Mouse (Mus musculus) intestine, postnatal 0 days (tissue): ENCODE results near the gene Fam133b. TPM values are rescaled to one million over a fixed set of nuclear protein-coding genes. Genes with fewer than 3 reads are reported as not detected.
A peak's percentile ranks its signal among the peaks of the same experiment; 100 is the strongest.
"Not testable (repeated sequence)": the region's sequence is repeated elsewhere in the genome, so short reads cannot be mapped to it uniquely, and the experiment has no call there.

Experiments
- ATAC-seq: fragments of 200-750 bp; cut with Nextera tagmentation; 2 replicates; pipeline ENCODE4 v1.8.0; 2017; ENCODE audit warnings: mild to moderate bottlenecking, moderate TSS enrichment, moderate library complexity
- H3K27ac ChIP-seq: fragments of 300-500 bp; sonication (generic); 2 replicates; pipeline ENCODE4 v1.5.1; 2014; ENCODE audit warnings: mild to moderate bottlenecking, low read depth, low read length, moderate library complexity
- H3K27me3 ChIP-seq: fragments of 300-500 bp; sonication (generic); replicated peaks from 2 replicates; pipeline ENCODE4 v1.6.1; 2014; ENCODE audit warnings: low read length, mixed read lengths; ENCODE audit not compliant: control insufficient read depth, insufficient read depth
- H3K36me3 ChIP-seq: fragments of 300-500 bp; sonication (generic); 2 replicates; pipeline ENCODE4 v1.6.1; 2014; ENCODE audit warnings: mild to moderate bottlenecking, moderate library complexity; ENCODE audit not compliant: control insufficient read depth, insufficient read depth
- H3K4me1 ChIP-seq: fragments of 300-500 bp; sonication (generic); replicated peaks from 2 replicates; pipeline ENCODE4 v1.6.1; 2014; ENCODE audit warnings: antibody characterized with exemption, low read length, mixed read lengths; ENCODE audit not compliant: control insufficient read depth, insufficient read depth
- H3K4me2 ChIP-seq: fragments of 300-500 bp; sonication (generic); replicated peaks from 2 replicates; pipeline ENCODE4 v1.6.1; 2014; ENCODE audit warnings: low read depth, mild to moderate bottlenecking, moderate library complexity
- H3K4me3 ChIP-seq: fragments of 300-500 bp; sonication (generic); 2 replicates; pipeline ENCODE4 v1.5.1; 2014; ENCODE audit warnings: low read depth, low read length
- H3K9ac ChIP-seq: fragments of 300-500 bp; sonication (generic); 2 replicates; pipeline ENCODE4 v1.6.1; 2014; ENCODE audit warnings: mild to moderate bottlenecking, low read depth, low read length
- H3K9me3 ChIP-seq: fragments of 300-500 bp; sonication (generic); 2 replicates; pipeline ENCODE4 v1.6.1; 2016; ENCODE audit warnings: mixed run types; ENCODE audit not compliant: control insufficient read depth
- CTCF ChIP-seq: sonication (generic); IDR thresholded peaks from 2 replicates; pipeline ENCODE4 v1.5.1; 2016; ENCODE audit warnings: low read depth, mild to moderate bottlenecking, control low read depth, antibody characterized with exemption, moderate library complexity
- WGBS: fragments of 180-500 bp; shearing (Covaris S2); extraction: QIAGEN DNeasy Blood & Tissue Kit; methylation state at CpG from one replicate; pipeline ENCODE4 v1.1.7; 2014; 5-methylcytosine and 5-hydroxymethylcytosine counted together
- polyA plus RNA-seq: library from polyadenylated mRNA; unstranded; fragments of >200 nt; fragmentation: Nextera tagmentation; extraction: Ambion mirVana; gene quantifications from 2 replicates; pipeline ENCODE4 v1.2.1, GENCODE M21; 2015

Fam133b gene
- polyA plus RNA-seq, 1 experiment from 2014 or later: 14.9 TPM

DNA sequence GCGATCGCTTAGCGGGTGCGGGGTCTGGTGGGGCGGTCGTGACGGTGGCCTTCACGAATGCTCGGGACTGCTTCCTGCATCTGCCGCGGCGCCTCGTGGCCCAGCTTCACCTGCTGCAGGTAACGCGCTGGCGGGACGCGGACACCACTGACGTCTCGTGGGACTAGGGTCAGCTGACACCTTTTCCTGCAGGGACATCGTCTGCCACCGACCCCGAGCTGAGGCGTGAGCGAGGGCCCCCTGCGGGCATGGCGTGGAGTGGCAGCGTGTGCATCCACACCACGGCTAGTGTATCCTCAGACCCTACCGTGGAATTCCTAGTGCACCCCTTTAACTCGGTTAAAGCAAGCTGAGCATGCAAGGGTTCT, 52.8 kb downstream of the Fam133b start, which contains the start of gene Rbm48:
TSS of gene Rbm48 (minus strand) at position 187 of the 368 bp plus-strand sequence.
- Histone ChIP-seq H3K9me3 (no peaks in the 10 kb centered on the region), H3K27me3 (no peaks in the 10 kb centered on the region), H3K36me3 (peaks cover 3% of the 10 kb centered on the region; the same call in 1 of the 2 replicates), H3K4me3 (peak within 1 kb of the TSS; percentile 89), H3K9ac (peak within 1 kb of the TSS; percentile 70), H3K27ac (peak within 1 kb of the TSS; percentile 81), H3K4me1 (peaks cover 8% of the 10 kb centered on the region), H3K4me2 (peak within 1 kb of the TSS; percentile 94)
- peak; percentile 83 for TF ChIP-seq CTCF
- peak; percentile 82 for ATAC-seq
- under 1% methylated on average over 31 of the region's 31 CpGs for WGBS

DNA sequence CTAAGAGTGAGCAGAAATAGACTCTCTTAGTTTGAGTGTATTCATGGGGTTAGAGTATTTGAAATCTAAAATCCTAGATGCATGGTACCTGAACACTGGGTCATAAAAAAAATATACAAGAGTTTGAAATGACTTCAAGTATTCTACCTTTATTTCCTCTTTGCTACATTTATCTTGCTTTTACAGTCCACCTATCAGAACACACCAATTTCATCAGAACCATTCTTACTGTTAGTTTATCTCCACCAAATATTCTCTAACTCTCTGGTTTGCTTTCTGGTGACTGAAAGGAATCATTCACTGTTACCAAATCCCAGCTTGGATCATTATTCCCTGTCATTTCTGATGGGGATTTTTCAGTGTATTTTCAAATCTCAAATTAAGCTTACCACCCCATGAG, 53.5 kb downstream of the Fam133b start:
- no peak for TF ChIP-seq CTCF
- H3K4me2 ChIP-seq: peak overlapping the region; percentile 94

DNA sequence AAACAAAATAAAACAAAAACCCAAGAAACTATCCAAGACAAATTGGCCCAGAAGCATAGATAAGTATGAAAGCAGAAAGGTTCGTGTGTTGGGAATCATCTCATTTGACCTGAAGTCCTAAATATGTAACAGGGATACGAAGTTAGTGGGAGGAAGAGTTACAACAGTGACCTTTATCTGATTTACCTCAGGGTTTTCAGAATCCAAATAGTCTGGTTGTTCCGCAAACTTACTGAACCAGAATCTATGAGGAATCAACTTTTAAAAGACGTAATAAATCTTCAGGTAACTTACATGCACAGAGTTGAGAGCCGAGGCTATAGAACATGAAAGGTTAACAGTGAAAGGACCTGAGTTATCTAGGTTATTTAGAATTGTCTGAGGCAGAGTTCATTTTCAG, 55.1 kb downstream of the Fam133b start:
- no peak overlapping the region for H3K4me2 ChIP-seq
- no peak overlapping the region for H3K27ac ChIP-seq
- H3K9ac ChIP-seq: no peak overlapping the region
- WGBS: 89% methylated on average over 5 of the region's 5 CpGs
- no peaks in the 10 kb centered on the region for H3K27me3 ChIP-seq
- H3K36me3 ChIP-seq: peaks cover under 1% of the 10 kb centered on the region; the same call in 1 of the 2 replicates
- H3K9me3 ChIP-seq: no peaks in the 10 kb centered on the region
- peaks cover 8% of the 10 kb centered on the region for H3K4me1 ChIP-seq
- TF ChIP-seq CTCF: no peak
- ATAC-seq: no peak
- no peak overlapping the region for H3K4me3 ChIP-seq

More for the DNA sequence above, 53.5 kb downstream of the Fam133b start:
- Histone ChIP-seq H3K9ac (peak overlapping the region; percentile 70; the same call in 1 of the 2 replicates), H3K36me3 (no peaks in the 10 kb centered on the region), H3K27me3 (no peaks in the 10 kb centered on the region), H3K9me3 (no peaks in the 10 kb centered on the region), H3K4me3 (peak overlapping the region; percentile 89; the same call in 1 of the 2 replicates), H3K4me1 (peaks cover 8% of the 10 kb centered on the region), H3K27ac (no peak overlapping the region)
- no peak for ATAC-seq

DNA sequence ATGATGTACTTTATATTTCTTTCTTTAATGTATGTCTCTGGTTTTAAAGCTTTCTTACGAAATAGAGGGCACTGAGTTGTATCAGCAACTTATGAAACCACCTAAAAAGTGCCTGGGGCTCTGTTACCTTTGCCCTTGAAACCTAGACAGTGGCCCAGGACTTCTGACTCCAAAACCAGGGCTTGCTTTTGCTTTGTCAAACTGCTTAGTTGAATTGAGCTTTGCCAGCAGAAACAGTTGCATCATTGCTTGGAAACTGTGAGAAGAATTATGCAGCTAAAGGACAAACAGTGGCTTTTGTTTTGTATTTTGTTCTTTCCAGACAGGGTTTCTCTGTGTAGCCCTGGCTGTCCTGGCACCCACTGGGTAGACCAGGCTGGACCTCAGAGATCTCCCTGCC, 56.7 kb downstream of the Fam133b start:
- H3K4me1 ChIP-seq: peaks cover 6% of the 10 kb centered on the region
- no peak overlapping the region for H3K27ac ChIP-seq
- no peak overlapping the region for H3K4me3 ChIP-seq
- H3K4me2 ChIP-seq: no peak overlapping the region
- 97% methylated on average over 1 of the region's 1 CpGs for WGBS
- no peak overlapping the region for H3K9ac ChIP-seq
- no peaks in the 10 kb centered on the region for H3K9me3 ChIP-seq
- ATAC-seq: no peak
- H3K27me3 ChIP-seq: no peaks in the 10 kb centered on the region
- TF ChIP-seq CTCF: no peak
- peaks cover 11% of the 10 kb centered on the region for H3K36me3 ChIP-seq

DNA sequence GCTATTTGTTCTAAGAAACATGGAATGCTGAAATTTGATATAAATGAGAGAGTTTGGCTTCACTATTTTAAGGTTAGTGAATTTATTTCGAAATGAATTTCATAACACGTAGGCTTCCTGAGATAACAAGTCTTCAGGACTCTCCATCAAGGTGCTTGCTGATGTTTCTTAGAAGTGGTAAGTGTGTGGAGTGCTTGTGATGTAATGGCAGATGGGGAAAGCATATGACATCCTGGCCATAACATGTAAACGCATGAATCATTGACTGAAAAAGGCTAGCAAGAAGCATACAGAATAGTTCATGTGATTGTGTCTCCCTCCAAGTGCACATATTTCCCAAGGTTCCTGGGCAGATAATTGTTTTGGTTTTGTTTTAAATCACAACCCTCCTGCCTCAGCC, 57.2 kb downstream of the Fam133b start:
- Histone ChIP-seq H3K27me3 (no peaks in the 10 kb centered on the region), H3K4me3 (no peak overlapping the region), H3K9ac (no peak overlapping the region), H3K9me3 (no peaks in the 10 kb centered on the region), H3K4me2 (no peak overlapping the region), H3K36me3 (peaks cover 16% of the 10 kb centered on the region), H3K27ac (no peak overlapping the region), H3K4me1 (peaks cover 3% of the 10 kb centered on the region; the same call in 1 of the 2 replicates)
- no peak for TF ChIP-seq CTCF
- 88% methylated on average over 3 of the region's 3 CpGs for WGBS
- ATAC-seq: no peak

DNA sequence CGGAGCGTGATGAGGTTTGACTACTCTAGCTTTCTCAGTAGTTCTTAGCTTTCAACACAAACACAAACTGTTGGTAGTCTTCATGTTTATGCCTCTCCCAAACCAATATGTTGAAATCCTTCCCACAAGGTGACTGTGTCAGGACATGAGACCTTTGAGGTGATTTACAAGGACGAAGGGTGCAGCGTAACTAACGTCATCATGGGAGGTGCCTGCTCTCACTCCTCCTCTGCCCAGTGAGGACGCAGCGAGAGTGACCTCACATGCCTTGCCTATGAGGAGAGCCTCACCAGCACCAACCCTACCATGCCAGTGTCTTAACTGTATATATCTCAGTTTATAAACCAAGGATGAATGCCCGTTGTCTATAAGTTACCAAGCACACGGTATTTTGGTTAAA, 63.5 kb downstream of the Fam133b start:
- ATAC-seq: no peak
- Histone ChIP-seq H3K4me3 (no peak overlapping the region), H3K27me3 (no peaks in the 10 kb centered on the region), H3K9me3 (no peaks in the 10 kb centered on the region), H3K27ac (no peak overlapping the region), H3K4me1 (no peaks in the 10 kb centered on the region), H3K9ac (no peak overlapping the region), H3K36me3 (peaks cover 57% of the 10 kb centered on the region), H3K4me2 (no peak overlapping the region)
- 93% methylated on average over 9 of the region's 9 CpGs for WGBS
- TF ChIP-seq CTCF: no peak

DNA sequence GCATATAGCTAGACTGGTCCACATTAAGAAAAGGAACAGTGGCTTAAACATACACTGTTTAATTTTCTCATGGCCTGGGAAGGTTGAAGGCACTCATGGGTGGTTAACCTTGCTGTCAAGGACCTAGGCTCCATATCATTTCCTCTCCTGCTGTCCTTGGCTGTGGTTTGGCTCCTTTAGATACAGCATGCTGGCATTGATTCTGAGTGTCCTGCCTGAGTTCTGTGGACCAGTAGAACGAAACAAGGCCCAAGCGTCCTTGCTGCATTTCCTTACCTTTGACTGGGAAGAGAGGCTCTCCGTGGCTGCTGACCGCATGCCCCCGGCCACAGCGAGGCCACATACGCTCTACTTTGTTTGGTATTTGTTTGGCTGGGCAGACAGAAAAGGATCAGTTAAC, 65.6 kb downstream of the Fam133b start:
- no peak for TF ChIP-seq CTCF
- Histone ChIP-seq H3K9ac (no peak overlapping the region), H3K27me3 (no peaks in the 10 kb centered on the region), H3K36me3 (peaks cover 54% of the 10 kb centered on the region), H3K4me2 (no peak overlapping the region), H3K9me3 (no peaks in the 10 kb centered on the region), H3K4me1 (no peaks in the 10 kb centered on the region), H3K27ac (no peak overlapping the region), H3K4me3 (no peak overlapping the region)
- no peak for ATAC-seq
- 95% methylated on average over 7 of the region's 7 CpGs for WGBS

DNA sequence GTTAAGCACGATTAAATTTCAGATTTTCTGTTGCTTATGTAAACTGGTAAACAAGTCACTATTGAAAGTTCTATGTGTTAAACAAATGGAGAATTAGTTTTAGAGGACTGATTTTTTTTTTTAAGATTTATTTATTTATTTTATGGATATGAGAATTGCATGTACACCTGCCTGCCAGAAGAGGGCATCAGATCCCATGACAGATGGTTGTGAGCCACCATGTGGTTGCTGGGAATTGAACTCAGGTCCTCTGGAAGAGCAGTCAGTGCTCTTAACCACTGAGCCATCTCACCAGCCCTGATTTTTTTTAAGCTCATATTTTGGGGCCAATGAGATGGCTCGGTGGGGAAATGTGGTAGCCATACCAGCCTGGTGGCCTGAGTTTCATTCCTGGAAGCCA, 68.2 kb downstream of the Fam133b start:
- H3K4me2 ChIP-seq, H3K27ac ChIP-seq, H3K4me1 ChIP-seq, ATAC-seq, H3K9me3 ChIP-seq, H3K9ac ChIP-seq, H3K4me3 ChIP-seq, H3K27me3 ChIP-seq: not testable (repeated sequence)
- WGBS: 91% methylated on average over 2 of the region's 2 CpGs
- peaks cover 44% of the 10 kb centered on the region for H3K36me3 ChIP-seq
